Mouse (Mus musculus) Patski (cell line): ENCODE measurements around the gene Ptpn11. TPM values are rescaled to one million over a fixed set of nuclear protein-coding genes. Genes with fewer than 3 reads are reported as not detected.

Experiments used
- ATAC-seq: fragments of 100-300 bp; one replicate; pipeline ENCODE4 v1.8.0; 2021
- CTCF ChIA-PET: fragments of 350-600 bp; sonication (Branson Sonifier 250); formaldehyde crosslinking; loops from one replicate; lab custom pipeline; 2022; ENCODE audit warnings: inconsistent platforms; lab: Charles Lee
- POLR2A ChIA-PET: fragments of 350-600 bp; sonication (Branson Sonifier 250); formaldehyde crosslinking; loops from one replicate; lab custom pipeline; 2022; ENCODE audit warnings: antibody characterized with exemption, inconsistent platforms; lab: Charles Lee
- DNase-seq: peaks from one replicate; pipeline ENCODE4 v3.0.0-alpha.2; 2011; ENCODE audit warnings: low read depth, low spot score
- H3K27me3 ChIP-seq: fragments of 371-371 bp; one replicate; pipeline ENCODE4 v1.5.1; 2021
- CTCF ChIP-seq: fragments of 100-300 bp; IDR thresholded peaks from one replicate; pipeline ENCODE4 v1.5.1; 2021
- in situ Hi-C: fragments of 300-500 bp; cut with MboI; formaldehyde crosslinking; loops from 3 replicates; pipeline ENCODE4 v1.11.1; 2018; ENCODE audit warnings: low pct_unique_long_range_greater_than_20kb, mixed read lengths
- polyA plus RNA-seq: library from polyadenylated mRNA; unstranded; gene quantifications from one replicate; pipeline ENCODE4 v1.2.3, GENCODE M21; 2021

Ptpn11 gene
- polyA plus RNA-seq, 1 experiment from 2014 or later = 131 TPM

DNA sequence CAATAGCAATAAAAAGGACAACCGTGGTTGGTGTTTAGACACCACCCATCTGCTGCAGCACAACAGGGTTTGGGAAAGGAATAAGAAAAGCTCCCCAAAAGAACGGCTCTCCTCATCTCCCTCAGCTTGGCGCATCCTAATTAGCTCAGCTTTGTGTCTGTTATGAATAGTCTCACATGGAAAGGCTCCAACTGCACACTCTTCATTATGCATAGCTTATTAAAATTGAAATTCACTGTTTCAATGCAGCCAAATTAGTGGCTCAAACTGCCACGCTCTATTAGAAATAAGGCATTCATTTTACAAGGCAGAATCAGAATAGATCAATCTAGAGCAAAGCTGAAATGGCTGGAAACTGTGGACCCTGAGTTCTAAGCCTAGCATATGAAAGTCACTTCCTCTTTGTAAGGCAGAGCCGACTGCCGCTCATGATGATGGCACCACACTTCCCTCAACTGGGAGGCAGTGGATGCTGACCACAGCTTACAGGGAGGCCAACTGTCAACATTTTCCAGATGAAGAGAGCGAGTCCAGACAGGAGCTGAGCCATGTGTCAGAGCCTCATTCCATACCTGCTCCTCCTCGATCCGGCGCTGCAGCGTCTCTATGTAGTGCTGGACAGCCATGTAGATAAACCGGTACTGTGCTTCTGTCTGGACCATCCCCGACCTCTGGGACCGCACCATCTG lies 48.6 kb downstream of the Ptpn11 start:
- no peaks in the 10 kb centered on the region for H3K27me3 ChIP-seq
- TF ChIP-seq CTCF = no peak
- in situ Hi-C loops = no loop called here
- no peak for ATAC-seq
- DNase-seq = no peak
- POLR2A ChIA-PET = no interaction called here
- CTCF ChIA-PET = no interaction called here

DNA sequence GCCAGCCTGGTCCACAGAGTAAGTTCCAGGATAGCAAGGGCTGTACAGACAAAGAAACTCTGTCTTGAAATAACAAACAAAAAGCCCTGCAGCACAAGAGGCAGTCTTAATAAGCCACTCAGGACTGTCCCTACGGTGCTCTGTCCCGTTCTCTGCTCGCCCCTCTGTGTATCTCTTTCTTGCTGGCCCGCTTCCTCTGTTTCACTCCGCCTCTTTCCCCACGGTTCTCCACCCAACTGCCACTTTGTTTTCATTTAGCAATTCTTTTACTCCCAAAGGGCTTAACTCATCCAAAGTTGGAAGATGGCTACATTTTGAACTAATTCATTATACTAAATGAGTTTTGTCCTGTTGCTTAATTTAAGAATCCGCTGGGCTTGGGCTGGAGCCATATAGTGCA lies 50.9 kb downstream of the Ptpn11 start:
- CTCF ChIA-PET = no interaction called here
- no peak for TF ChIP-seq CTCF
- in situ Hi-C loops = no loop called here
- no peaks in the 10 kb centered on the region for H3K27me3 ChIP-seq
- POLR2A ChIA-PET = interaction anchor here (0.6 to 0.8 kb wide), 2 partner anchors 15 to 188 kb away, joined by 4 read pairs; no protein-coding TSS in a partner anchor
- ATAC-seq (no peak), DNase-seq (no peak)

DNA sequence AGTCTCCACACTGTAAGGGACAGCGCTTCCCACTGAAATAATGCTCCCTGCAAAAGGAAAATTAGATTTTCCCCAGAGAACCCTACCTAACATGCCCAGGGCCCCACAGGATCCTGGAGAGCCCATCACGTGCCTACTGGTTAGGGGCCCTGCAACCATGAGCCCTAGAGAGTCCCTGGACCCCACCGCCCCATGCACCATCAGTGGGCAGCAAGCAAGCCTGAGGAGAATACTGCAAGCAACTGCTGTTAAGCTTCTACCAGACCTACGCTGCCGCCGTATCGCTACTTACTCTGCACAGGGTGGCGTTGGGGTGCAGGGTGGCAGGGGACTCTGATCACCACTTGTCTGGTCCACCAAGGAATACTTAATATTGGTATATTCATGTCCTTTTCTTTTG lies 54.1 kb downstream of the Ptpn11 start:
- DNase-seq = no peak
- ChIA-PET POLR2A (interaction anchor here (0.7 to 1.4 kb wide), 2 partner anchors 14 to 42 kb away, joined by 3 to 6 read pairs; no protein-coding TSS in a partner anchor), CTCF (interaction anchor here (1.3 kb wide), 1 partner anchor 8 kb away, joined by 5 read pairs; no protein-coding TSS in a partner anchor)
- no peaks in the 10 kb centered on the region for H3K27me3 ChIP-seq
- ATAC-seq = no peak
- no peak for TF ChIP-seq CTCF
- in situ Hi-C loops = no loop called here

DNA sequence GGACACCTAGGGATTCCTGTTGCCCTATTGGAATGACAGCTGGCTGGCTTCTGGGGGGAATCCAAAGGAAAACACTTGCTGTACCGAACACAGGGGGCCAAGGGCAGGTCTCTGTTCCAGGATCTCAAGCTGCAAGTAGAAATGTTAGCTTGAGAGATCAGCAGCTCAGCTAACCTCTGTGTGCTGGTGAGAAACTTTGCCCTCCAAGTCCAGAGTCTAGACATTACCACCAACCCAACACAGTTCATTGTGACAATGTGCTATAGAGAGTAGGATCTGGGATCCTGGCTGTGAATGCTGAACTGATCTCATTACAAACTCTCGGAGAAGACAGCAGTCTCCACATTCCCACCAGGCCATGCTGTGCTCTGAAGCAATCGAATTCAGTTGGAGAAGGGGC lies 59.4 kb downstream of the Ptpn11 start:
- DNase-seq (no peak), ATAC-seq (no peak)
- ChIA-PET POLR2A (no interaction called here), CTCF (no interaction called here)
- TF ChIP-seq CTCF = no peak
- in situ Hi-C loops = no loop called here
- H3K27me3 ChIP-seq = no peaks in the 10 kb centered on the region

- in situ Hi-C loops = no loop called here
- ChIA-PET POLR2A (interaction anchor here (1.3 kb wide), 1 partner anchor 16 kb away, joined by 3 read pairs; no protein-coding TSS in a partner anchor), CTCF (interaction anchor here (0.9 kb wide), 1 partner anchor 8 kb away, joined by 5 read pairs; no protein-coding TSS in a partner anchor)
- ATAC-seq = no peak
- no peak for DNase-seq
- no peaks in the 10 kb centered on the region for H3K27me3 ChIP-seq
- TF ChIP-seq CTCF = no peak
Observed at GRCm38 (mm10) chr5:121129254-121129653, 61.9 kb downstream of the Ptpn11 start.

- in situ Hi-C loops = no loop called here
- ChIA-PET CTCF (interaction anchor here (1.5 kb wide), 1 partner anchor 10 kb away, joined by 3 read pairs; no protein-coding TSS in a partner anchor), POLR2A (interaction anchor here (1.0 kb wide), 1 partner anchor 14 kb away, joined by 4 read pairs; no protein-coding TSS in a partner anchor)
- DNase-seq (no peak), ATAC-seq (no peak)
- no peak for TF ChIP-seq CTCF
- no peaks in the 10 kb centered on the region for H3K27me3 ChIP-seq
Observed at GRCm38 (mm10) chr5:121126051-121126450, 65.1 kb downstream of the Ptpn11 start.

DNA sequence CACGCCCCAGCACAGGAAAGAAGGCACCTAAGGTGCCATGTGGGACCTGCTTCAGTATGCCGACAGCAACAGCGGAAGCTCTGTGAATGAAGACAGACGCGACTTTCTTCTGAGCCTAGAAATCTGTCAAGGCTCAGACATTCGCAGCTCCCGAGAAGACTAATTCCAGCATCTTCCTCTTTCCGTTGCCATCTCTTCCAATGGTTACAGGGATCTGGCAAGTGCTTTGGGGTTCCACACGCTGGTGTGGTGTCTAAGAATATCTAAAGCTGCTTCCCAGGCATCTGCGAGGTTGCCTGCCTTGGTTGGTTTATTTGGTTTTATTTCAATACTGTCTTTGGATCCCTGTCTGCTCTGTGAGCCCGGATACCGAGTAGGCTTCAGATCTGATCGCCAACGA lies 65.6 kb downstream of the Ptpn11 start:
- ChIA-PET POLR2A (interaction anchor here (1.0 kb wide), 1 partner anchor 14 kb away, joined by 4 read pairs; no protein-coding TSS in a partner anchor), CTCF (interaction anchor here (1.5 kb wide), 1 partner anchor 11 kb away, joined by 3 read pairs; no protein-coding TSS in a partner anchor)
- no peaks in the 10 kb centered on the region for H3K27me3 ChIP-seq
- no peak for TF ChIP-seq CTCF
- DNase-seq = no peak
- ATAC-seq = no peak
- in situ Hi-C loops = no loop called here

DNA sequence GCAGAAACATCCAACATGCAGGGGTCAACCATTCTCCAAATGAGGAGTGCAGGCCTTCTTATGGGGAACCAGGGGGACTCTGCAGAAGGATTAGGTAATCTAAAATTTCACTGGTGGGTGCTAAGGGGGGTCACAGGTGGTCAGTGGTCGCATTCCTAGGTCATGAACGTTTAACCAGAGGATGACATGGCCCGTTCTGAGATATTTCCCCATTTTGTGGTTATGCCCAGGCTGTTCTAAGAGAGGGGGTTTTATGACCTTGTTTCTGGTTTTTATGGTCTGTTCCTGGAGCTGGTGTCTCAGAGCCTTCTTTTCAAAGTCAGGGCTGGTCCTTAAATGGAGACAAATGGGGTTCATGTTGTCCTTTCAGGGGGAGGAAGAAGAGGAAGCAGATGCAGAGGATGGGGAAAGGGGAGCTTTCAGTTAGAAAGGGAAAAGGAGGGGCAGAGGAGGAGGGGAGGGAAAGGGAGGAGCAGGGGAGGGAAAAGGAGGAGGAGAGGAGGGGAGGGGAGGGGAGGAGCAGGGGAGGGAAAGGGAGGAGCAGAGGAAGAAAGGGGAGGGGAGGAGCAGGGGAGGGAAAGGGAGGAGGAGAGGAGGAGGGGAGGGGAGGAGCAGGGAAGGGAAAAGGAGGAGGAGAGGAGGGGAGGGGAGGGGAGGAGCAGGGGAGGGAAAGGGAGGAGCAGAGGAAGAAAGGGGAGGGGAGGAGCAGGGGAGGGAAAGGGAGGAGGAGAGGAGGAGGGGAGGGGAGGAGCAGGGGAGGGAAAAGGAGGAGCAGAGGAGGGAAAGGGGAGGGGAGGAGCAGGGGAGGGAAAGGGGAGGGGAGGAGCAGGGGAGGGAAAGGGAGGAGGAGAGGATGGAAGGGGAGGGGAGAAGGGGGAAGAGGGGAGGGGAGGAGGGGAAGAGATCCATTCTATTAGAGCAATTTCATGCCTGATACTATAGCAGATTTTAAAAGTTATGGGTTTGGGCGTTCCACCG lies 66.7 kb downstream of the Ptpn11 start:
- in situ Hi-C loops = no loop called here
- POLR2A ChIA-PET = interaction anchor here (1.0 kb wide), 1 partner anchor 15 kb away, joined by 4 read pairs; no protein-coding TSS in a partner anchor

GRCm38 (mm10) chr5:121123399-121123798 lies 67.8 kb downstream of the Ptpn11 start:
- no peak for ATAC-seq
- no peaks in the 10 kb centered on the region for H3K27me3 ChIP-seq
- ChIA-PET POLR2A (no interaction called here), CTCF (no interaction called here)
- in situ Hi-C loops = no loop called here
- no peak for DNase-seq
- no peak for TF ChIP-seq CTCF

More for the DNA sequence above, 66.7 kb downstream of the Ptpn11 start:
- no peaks in the 10 kb centered on the region for H3K27me3 ChIP-seq
- DNase-seq (no peak), ATAC-seq (no peak)
- TF ChIP-seq CTCF = no peak
- CTCF ChIA-PET = no interaction called here

GRCm38 (mm10) chr5:121122577-121122976 lies 68.6 kb downstream of the Ptpn11 start:
- ChIA-PET POLR2A (interaction anchor here (0.7 kb wide), 1 partner anchor 470 kb away, joined by 3 read pairs; no protein-coding TSS in a partner anchor), CTCF (no interaction called here)
- no peak for TF ChIP-seq CTCF
- no peaks in the 10 kb centered on the region for H3K27me3 ChIP-seq
- DNase-seq (no peak), ATAC-seq (no peak)
- in situ Hi-C loops = no loop called here
